Mouse (Mus musculus) stomach, postnatal 0 days (tissue): ENCODE results near the gene Gpr132.

Source experiments
- CTCF ChIP-seq: IDR thresholded peaks from 2 replicates; pipeline ENCODE4 v1.5.1; 2016; ENCODE audit warnings: antibody characterized with exemption, low read depth, mild to moderate bottlenecking, moderate library complexity
- EP300 ChIP-seq: optimal IDR thresholded peaks from 2 replicates; pipeline ENCODE3; 2016; ENCODE audit warnings: antibody characterized with exemption

DNA sequence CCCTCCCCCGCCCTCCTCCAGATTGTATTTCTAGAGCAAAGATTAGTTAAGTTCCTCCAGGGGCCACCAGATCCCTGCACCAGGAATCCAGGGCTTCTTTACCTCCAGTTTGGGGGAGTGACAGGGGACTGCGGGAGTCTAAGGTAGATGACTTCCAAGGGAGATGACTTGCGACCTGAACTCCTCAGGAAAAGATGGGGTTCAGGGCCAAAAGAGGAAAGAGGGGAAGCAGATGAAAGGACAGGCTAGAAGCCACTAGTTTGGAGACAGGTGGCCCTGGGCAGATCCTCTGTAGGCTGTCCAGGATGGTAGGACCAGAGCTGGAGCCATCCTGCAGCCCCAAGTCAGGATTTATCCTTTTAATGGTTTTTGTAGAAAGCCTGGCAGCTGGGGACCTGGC is 65.1 kb downstream of the Gpr132 start:
- TF ChIP-seq CTCF (no peak), EP300 (no peak)
